Mouse (Mus musculus): ENCODE measurements at regions not wholly inside any gene's neighbourhood (a gene's known extent, or its start where the extent isn't known, plus 50 kb on each side); places are given as distances from the start of the nearest gene placed in this dataset.
"Not testable (repeated sequence)": the region's sequence is repeated elsewhere in the genome, so short reads cannot be mapped to it uniquely, and the experiment has no call there.

DNA sequence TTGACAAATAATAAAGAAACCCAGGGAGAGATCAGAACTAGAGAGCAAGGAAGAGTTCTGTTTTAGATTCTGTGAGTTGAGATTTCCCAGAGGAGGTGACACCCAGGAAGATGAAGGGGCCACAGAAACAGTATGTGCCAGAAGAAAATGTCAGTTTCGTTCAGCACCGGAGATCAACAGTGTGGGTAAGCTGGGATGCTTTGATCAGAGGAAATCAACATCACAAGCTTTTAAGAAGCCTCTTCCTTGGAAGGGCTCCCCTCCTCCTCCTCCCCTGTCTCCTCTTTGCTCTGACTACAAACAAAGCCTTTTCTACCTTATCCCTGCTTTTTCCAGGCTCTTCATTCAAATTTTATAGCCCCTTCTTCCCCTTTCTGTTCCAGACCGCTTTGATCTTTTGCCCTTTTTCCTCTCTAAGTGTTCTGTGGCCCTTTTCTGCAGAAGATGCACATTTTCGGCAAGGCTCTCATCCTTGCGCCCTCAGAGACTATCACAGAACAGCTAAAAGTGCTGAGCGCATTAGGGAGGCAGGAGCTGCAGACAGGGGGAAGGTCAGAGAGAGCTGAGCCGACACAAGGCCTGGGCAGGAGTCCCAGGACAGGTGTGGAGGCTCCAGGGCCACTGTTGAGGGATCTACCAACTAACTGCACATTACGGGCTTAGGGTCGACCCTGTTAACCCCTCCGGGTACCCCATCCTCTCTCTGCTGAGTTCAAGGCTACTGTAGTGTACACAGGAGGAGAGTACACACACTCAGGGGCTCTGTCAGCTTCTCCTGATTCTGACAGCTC is 81.8 kb upstream of the 1110032F04Rik start:
- no peaks in the 10 kb centered on the region for H3K27me3 ChIP-seq (ENCODE audit: control insufficient read depth, insufficient read depth, low read length)
- TF ChIP-seq CTCF (IDR thresholded peaks at IDR 0.05; ENCODE audit: borderline replicate concordance, insufficient read depth, low read depth, low read length) (no peak), POLR2A (IDR thresholded peaks at IDR 0.05; ENCODE audit: borderline replicate concordance, insufficient read depth, low read length) (no peak)
- no peak overlapping the region for H3K4me3 ChIP-seq (replicated peaks; ENCODE audit: insufficient read depth, low read depth, low read length)
- DNase-seq = no peak
- no peak overlapping the region for H3K27ac ChIP-seq (ENCODE audit: insufficient read depth, low read length)
- H3K4me1 ChIP-seq (ENCODE audit: control insufficient read depth, insufficient read depth, low read length) = no peaks in the 10 kb centered on the region
- 67% methylated on average over 10 of the region's 10 CpGs for WGBS

- WGBS = 76% methylated on average over 6 of the region's 6 CpGs
- TF ChIP-seq CTCF (IDR thresholded peaks at IDR 0.05; ENCODE audit: borderline replicate concordance, insufficient read depth, low read depth, low read length) (no peak), POLR2A (IDR thresholded peaks at IDR 0.05; ENCODE audit: borderline replicate concordance, insufficient read depth, low read length) (no peak)
- Histone ChIP-seq H3K4me3 (replicated peaks; ENCODE audit: insufficient read depth, low read depth, low read length) (no peak overlapping the region), H3K27me3 (ENCODE audit: control insufficient read depth, insufficient read depth, low read length) (no peaks in the 10 kb centered on the region), H3K4me1 (ENCODE audit: control insufficient read depth, insufficient read depth, low read length) (no peaks in the 10 kb centered on the region), H3K27ac (ENCODE audit: insufficient read depth, low read length) (no peak overlapping the region)
- DNase-seq = no peak
Measured at GRCm38 (mm10) chr3:68789491-68789890, 79.9 kb upstream of the 1110032F04Rik start.

DNA sequence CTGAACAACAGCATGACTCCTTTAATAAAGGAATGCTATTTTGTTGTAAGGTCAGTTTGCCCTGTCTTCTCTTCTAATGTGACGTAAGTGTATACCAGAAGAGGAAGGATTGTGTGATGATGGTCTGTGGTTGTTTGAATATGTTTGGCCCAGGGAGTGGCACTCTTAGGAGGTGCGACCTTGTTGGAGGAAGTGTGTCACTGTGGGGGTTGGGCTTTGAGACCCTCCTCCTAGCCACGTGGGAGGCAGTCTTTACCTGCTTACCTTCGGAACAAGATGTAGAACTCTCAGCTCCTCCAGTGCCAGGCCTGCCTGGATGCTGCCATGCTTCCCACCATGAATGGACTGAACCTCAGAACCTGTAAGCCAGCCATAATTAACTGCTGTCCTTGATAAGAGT is 78.9 kb upstream of the 1110032F04Rik start:
- no peak overlapping the region for H3K4me3 ChIP-seq (replicated peaks; ENCODE audit: insufficient read depth, low read depth, low read length)
- DNase-seq = no peak
- no peaks in the 10 kb centered on the region for H3K27me3 ChIP-seq (ENCODE audit: control insufficient read depth, insufficient read depth, low read length)
- TF ChIP-seq CTCF (IDR thresholded peaks at IDR 0.05; ENCODE audit: borderline replicate concordance, insufficient read depth, low read depth, low read length) (no peak), POLR2A (IDR thresholded peaks at IDR 0.05; ENCODE audit: borderline replicate concordance, insufficient read depth, low read length) (no peak)
- H3K4me1 ChIP-seq (ENCODE audit: control insufficient read depth, insufficient read depth, low read length) = no peaks in the 10 kb centered on the region
- WGBS = 92% methylated on average over 4 of the region's 4 CpGs
- H3K27ac ChIP-seq (ENCODE audit: insufficient read depth, low read length) = no peak overlapping the region

GRCm38 (mm10) chr3:68792883-68793282 is 76.5 kb upstream of the 1110032F04Rik start:
- no peak for DNase-seq
- TF ChIP-seq POLR2A (IDR thresholded peaks at IDR 0.05; ENCODE audit: borderline replicate concordance, insufficient read depth, low read length) = no peak
- TF ChIP-seq CTCF (IDR thresholded peaks at IDR 0.05; ENCODE audit: borderline replicate concordance, insufficient read depth, low read depth, low read length) = no peak
- H3K27me3 ChIP-seq (ENCODE audit: control insufficient read depth, insufficient read depth, low read length) = no peaks in the 10 kb centered on the region
- H3K27ac ChIP-seq (ENCODE audit: insufficient read depth, low read length) = no peak overlapping the region
- H3K4me3 ChIP-seq (replicated peaks; ENCODE audit: insufficient read depth, low read depth, low read length) = no peak overlapping the region
- no peaks in the 10 kb centered on the region for H3K4me1 ChIP-seq (ENCODE audit: control insufficient read depth, insufficient read depth, low read length)
- 95% methylated on average over 4 of the region's 4 CpGs for WGBS

DNA sequence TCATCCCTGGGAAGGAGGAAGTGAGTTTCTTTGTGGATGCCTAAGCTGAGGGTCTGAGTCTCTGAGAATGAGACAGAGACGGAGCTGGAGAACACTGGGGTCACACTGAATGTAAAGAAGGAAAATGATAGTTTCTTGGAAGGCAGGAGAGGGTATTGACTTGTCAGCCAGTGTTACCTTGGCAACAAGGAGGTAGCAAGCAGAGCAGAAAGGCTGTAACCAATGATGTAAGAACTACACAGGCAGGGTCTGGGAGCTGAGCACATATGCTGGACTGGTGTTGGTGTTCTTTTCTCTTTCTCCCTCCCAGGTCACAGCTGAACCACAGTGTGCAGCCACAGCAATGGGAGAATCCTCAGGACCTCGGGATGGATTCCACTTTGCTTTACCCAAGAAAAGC is 75.5 kb upstream of the 1110032F04Rik start:
- TF ChIP-seq POLR2A (IDR thresholded peaks at IDR 0.05; ENCODE audit: borderline replicate concordance, insufficient read depth, low read length) (no peak), CTCF (IDR thresholded peaks at IDR 0.05; ENCODE audit: borderline replicate concordance, insufficient read depth, low read depth, low read length) (no peak)

DNA sequence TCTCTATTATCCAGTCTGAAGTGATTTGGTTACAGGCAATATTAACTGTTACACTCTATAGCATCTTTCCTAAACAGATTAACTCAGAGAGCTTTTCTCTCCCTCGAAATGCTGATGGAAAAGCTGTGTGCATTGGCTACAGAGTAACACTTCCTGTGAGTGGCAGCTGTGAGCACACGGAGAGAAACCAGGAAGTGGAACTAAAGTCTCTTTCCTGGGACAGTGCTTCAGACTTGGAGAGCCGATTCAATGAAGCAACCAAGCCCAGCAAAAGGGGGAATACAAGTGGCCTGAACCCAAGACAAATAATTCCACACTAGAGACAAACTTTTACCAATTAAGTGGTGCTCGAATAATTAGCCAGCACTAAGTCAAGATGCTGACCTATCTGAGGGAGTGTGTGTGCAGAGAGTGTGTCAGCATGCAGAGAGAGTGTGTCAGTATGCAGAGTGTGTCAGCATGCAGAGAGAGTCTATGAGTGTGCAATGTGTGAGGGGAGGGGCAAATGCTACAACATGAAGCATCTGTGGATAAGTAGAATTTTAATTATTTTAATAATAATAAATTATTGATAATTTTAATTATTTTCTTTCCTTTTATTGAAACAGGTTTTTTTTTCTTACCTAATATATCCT is 74.9 kb upstream of the 1110032F04Rik start:
- TF ChIP-seq CTCF (IDR thresholded peaks at IDR 0.05; ENCODE audit: borderline replicate concordance, insufficient read depth, low read depth, low read length) (no peak), POLR2A (IDR thresholded peaks at IDR 0.05; ENCODE audit: borderline replicate concordance, insufficient read depth, low read length) (no peak)
- H3K27me3 ChIP-seq (ENCODE audit: control insufficient read depth, insufficient read depth, low read length) = no peaks in the 10 kb centered on the region

More for the DNA sequence above, 75.5 kb upstream of the 1110032F04Rik start:
- H3K27me3 ChIP-seq (ENCODE audit: control insufficient read depth, insufficient read depth, low read length) = no peaks in the 10 kb centered on the region
- no peak overlapping the region for H3K4me3 ChIP-seq (replicated peaks; ENCODE audit: insufficient read depth, low read depth, low read length)
- no peak for DNase-seq
- H3K4me1 ChIP-seq (ENCODE audit: control insufficient read depth, insufficient read depth, low read length) = no peaks in the 10 kb centered on the region
- WGBS = 12% methylated on average over 2 of the region's 2 CpGs
- H3K27ac ChIP-seq (ENCODE audit: insufficient read depth, low read length) = no peak overlapping the region

DNA sequence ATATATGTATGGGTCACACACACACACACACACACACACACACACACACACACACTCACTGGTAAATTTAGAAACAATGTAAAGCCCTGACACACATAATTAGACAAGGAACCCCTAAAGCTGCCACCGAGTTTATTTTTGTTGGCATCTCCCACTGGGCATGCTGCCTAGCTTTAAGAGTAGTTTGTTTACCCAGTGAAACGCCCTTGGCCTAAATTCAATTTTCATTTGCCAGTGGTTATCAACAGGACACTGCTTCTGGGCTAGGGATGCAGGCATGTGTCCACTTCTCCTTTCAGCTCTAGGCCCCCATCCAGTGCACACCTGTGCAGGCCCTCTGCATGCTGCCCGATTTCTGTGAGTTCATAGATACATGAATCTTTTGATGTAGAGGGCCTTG is 73.7 kb upstream of the 1110032F04Rik start:
- no peaks in the 10 kb centered on the region for H3K27me3 ChIP-seq (ENCODE audit: control insufficient read depth, insufficient read depth, low read length)
- no peak for DNase-seq
- WGBS = 13% methylated on average over 3 of the region's 3 CpGs
- no peak for TF ChIP-seq POLR2A (IDR thresholded peaks at IDR 0.05; ENCODE audit: borderline replicate concordance, insufficient read depth, low read length)
- no peak for TF ChIP-seq CTCF (IDR thresholded peaks at IDR 0.05; ENCODE audit: borderline replicate concordance, insufficient read depth, low read depth, low read length)
- H3K4me3 ChIP-seq (replicated peaks; ENCODE audit: insufficient read depth, low read depth, low read length) = no peak overlapping the region
- H3K27ac ChIP-seq (ENCODE audit: insufficient read depth, low read length) = no peak overlapping the region
- no peaks in the 10 kb centered on the region for H3K4me1 ChIP-seq (ENCODE audit: control insufficient read depth, insufficient read depth, low read length)

More for the DNA sequence above, 74.9 kb upstream of the 1110032F04Rik start:
- no peak for DNase-seq
- 29% methylated on average over 4 of the region's 4 CpGs for WGBS
- no peak overlapping the region for H3K27ac ChIP-seq (ENCODE audit: insufficient read depth, low read length)
- no peak overlapping the region for H3K4me3 ChIP-seq (replicated peaks; ENCODE audit: insufficient read depth, low read depth, low read length)
- no peaks in the 10 kb centered on the region for H3K4me1 ChIP-seq (ENCODE audit: control insufficient read depth, insufficient read depth, low read length)

GRCm38 (mm10) chr3:68798408-68798807 is 71.0 kb upstream of the 1110032F04Rik start:
- 56% methylated on average over 8 of the region's 8 CpGs for WGBS
- H3K27me3 ChIP-seq (ENCODE audit: control insufficient read depth, insufficient read depth, low read length); H3K4me3 ChIP-seq (replicated peaks; ENCODE audit: insufficient read depth, low read depth, low read length); DNase-seq; H3K4me1 ChIP-seq (ENCODE audit: control insufficient read depth, insufficient read depth, low read length); H3K27ac ChIP-seq (ENCODE audit: insufficient read depth, low read length): not testable (repeated sequence)

Measured in cerebellum, adult 2 months (tissue).